Mouse (Mus musculus): Measurements from ENCODE around the gene Pex5. TPM values are rescaled to one million over a fixed set of nuclear protein-coding genes. Genes with fewer than 3 reads are reported as not detected.

Gene Pex5
- total RNA-seq (2023) = 10 to 100 TPM; 41.4 to 43.1 TPM

DNA sequence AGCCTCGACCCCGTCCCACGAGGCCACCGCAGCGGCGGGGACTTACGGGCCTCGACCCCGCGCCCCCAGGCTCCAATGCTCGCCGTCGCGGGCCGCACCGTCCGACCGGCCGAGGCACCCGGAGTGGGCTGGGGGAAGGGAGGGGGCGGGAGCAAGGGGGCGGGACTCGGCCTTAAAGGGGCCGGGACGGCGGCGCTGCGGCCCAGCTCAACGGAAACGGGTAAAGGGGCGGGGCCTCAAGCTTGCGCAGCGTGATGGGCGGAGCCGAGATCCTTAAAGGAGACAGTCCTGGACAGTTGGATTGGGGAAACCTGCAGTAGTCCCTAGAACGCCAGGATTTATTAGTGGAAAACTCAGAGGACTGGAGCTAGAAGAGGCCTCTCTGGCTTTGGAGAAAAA is at the start of gene Pex5:
Gene Pex5 (minus strand): TSS at position 141 of the 399 bp plus-strand sequence.

Other genes with a start within 250 kb of the Pex5 start
- not detected for gene Vmn2r27, start 183.2 kb downstream of the Pex5 start, total RNA-seq (2023)
- gene Cd163, start 110.4 kb downstream of the Pex5 start, total RNA-seq (2023) = 1 to 10 TPM; 2.5 to 3.5 TPM
- gene Clstn3, start 49.7 kb upstream of the Pex5 start, total RNA-seq (2023) = 1 to 10 TPM; 3.1 to 4.5 TPM
- 10 to 100 TPM; 44.5 to 46.7 TPM for gene C1rl, start 78.0 kb upstream of the Pex5 start, total RNA-seq (2023)
- gene C1ra, start 97.3 kb upstream of the Pex5 start, total RNA-seq (2023) = 1 to 10 TPM; 3.5 to 5.7 TPM
- not detected for gene C1s1, start 127.3 kb upstream of the Pex5 start, total RNA-seq (2023)
- under 1 TPM; 0.22 to 0.62 TPM for gene C1rb, start 155.2 kb upstream of the Pex5 start, total RNA-seq (2023)
- gene C1s2, start 221.0 kb upstream of the Pex5 start, total RNA-seq (2023) = under 1 TPM in 1 of 2 experiments, not detected in 1; 0.13 TPM
- gene Lpcat3, start 248.0 kb upstream of the Pex5 start, total RNA-seq (2023) = 10 to 100 TPM; 55.6 to 64.5 TPM